Mouse (Mus musculus) MEL (cell line): ENCODE results near the gene Dennd4a.
A peak's percentile ranks its signal among the peaks of the same experiment; 100 is the strongest.

ENCODE experiments used
- CTCF ChIP-seq, 3 experiments: IDR thresholded peaks in 2 of 3; conservative IDR thresholded peaks in 1 of 3; 2 replicates each; pipeline ENCODE4 v1.5.1; 2011 to 2012; ENCODE audit warnings: low read length in 3 of 3, low read depth in 2 of 3, mild to moderate bottlenecking in 2 of 3, improper control_type of control experiment in 1 of 3, inconsistent platforms in 1 of 3, mixed read lengths in 1 of 3, moderate library complexity in 1 of 3; ENCODE audit not compliant: control insufficient read depth in 1 of 3, insufficient read depth in 1 of 3, poor library complexity in 1 of 3, severe bottlenecking in 1 of 3
- ETS1 ChIP-seq: IDR thresholded peaks from 2 replicates; pipeline ENCODE4 v1.6.1; 2012; ENCODE audit warnings: low read depth, mild to moderate bottlenecking, inconsistent platforms, low read length, improper control_type of control experiment, moderate library complexity
- POLR2A ChIP-seq, 2 experiments: IDR thresholded peaks; 2 replicates each; pipeline ENCODE4 v1.6.1; 2011 to 2012; ENCODE audit warnings: low read length in 2 of 2, mild to moderate bottlenecking in 2 of 2, control low read depth in 1 of 2, improper control_type of control experiment in 1 of 2, low read depth in 1 of 2, moderate library complexity in 1 of 2; ENCODE audit not compliant: control insufficient read depth in 1 of 2, insufficient read depth in 1 of 2, poor library complexity in 1 of 2
- SIN3A ChIP-seq: IDR thresholded peaks from 2 replicates; pipeline ENCODE4 v1.6.1; 2012; ENCODE audit warnings: low read length, improper control_type of control experiment, inconsistent platforms
- USF1 ChIP-seq: IDR thresholded peaks from 2 replicates; pipeline ENCODE4 v1.6.1; 2014; ENCODE audit warnings: low read depth, mild to moderate bottlenecking, inconsistent platforms, low read length, improper control_type of control experiment, moderate library complexity

- no peak for TF ChIP-seq CTCF (IDR thresholded peaks at IDR 0.05 in 2 of 3, conservative IDR thresholded peaks at IDR 0.05 in 1 of 3; ENCODE audit: control insufficient read depth in 1 of 3, insufficient read depth in 1 of 3, low read depth in 2 of 3, low read length in 3 of 3, poor library complexity in 1 of 3, severe bottlenecking in 1 of 3)
- TF ChIP-seq POLR2A (IDR thresholded peaks at IDR 0.05; ENCODE audit: control insufficient read depth in 1 of 2, insufficient read depth in 1 of 2, low read depth in 1 of 2, low read length in 2 of 2, poor library complexity in 1 of 2), result no peak
- TF ChIP-seq SIN3A, result no peak; the same call in 1 of the 2 replicates
- no peak for TF ChIP-seq USF1
- 0 out of 2 replicates have a peak, but pooled peaks have one; percentile 20 for TF ChIP-seq ETS1
Observed at GRCm38 (mm10) chr9:64834418-64834817, 23.3 kb downstream of the Dennd4a start.
